Mouse (Mus musculus): Measurements from ENCODE around the gene St3gal3. TPM values are rescaled to one million over a fixed set of nuclear protein-coding genes. Genes with fewer than 3 reads are reported as not detected.
A peak's percentile ranks its signal among the peaks of the same experiment; 100 is the strongest.

The St3gal3 gene
- polyA plus RNA-seq, 1 experiment = 34.3 TPM

GRCm38 (mm10) chr4:117898111-117898510, 236.6 kb downstream of the St3gal3 start:
- Histone ChIP-seq H3K27ac (replicated peaks; ENCODE audit: low read depth, low read length) (no peak overlapping the region), H3K4me1 (ENCODE audit: control insufficient read depth, insufficient read depth, insufficient read length, low read length) (no peaks in the 10 kb centered on the region)

DNA sequence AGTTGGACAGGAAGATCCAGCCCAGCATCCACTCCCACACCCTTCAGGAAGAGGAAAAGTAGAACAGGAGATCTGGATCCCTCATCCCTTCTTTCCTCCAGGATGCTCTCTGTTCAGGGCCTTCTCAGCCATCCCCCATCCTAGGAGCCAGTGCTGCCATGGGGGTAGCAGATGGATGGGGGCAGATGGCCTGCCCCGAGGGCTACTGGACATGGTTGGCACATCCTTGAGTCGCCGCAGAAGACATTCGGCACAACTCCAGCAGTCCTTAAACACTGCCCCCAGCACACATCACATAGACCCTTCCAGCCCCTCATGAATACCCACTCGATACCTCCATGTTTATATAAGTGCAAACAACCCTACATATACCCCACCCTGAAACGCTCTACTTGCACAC, 238.7 kb downstream of the St3gal3 start:
- Histone ChIP-seq H3K4me1 (ENCODE audit: control insufficient read depth, insufficient read depth, insufficient read length, low read length) (no peaks in the 10 kb centered on the region), H3K27ac (replicated peaks; ENCODE audit: low read depth, low read length) (no peak overlapping the region), H3K4me3 (ENCODE audit: insufficient read depth, low read depth, low read length) (no peak overlapping the region)

More at GRCm38 (mm10) chr4:117898111-117898510, 236.6 kb downstream of the St3gal3 start:
- H3K4me3 ChIP-seq (ENCODE audit: insufficient read depth, low read depth, low read length) = no peak overlapping the region

GRCm38 (mm10) chr4:117895339-117895738, 239.4 kb downstream of the St3gal3 start:
- no peak overlapping the region for H3K4me3 ChIP-seq (ENCODE audit: insufficient read depth, low read depth, low read length)
- H3K27ac ChIP-seq (replicated peaks; ENCODE audit: low read depth, low read length) = no peak overlapping the region
- no peaks in the 10 kb centered on the region for H3K4me1 ChIP-seq (ENCODE audit: control insufficient read depth, insufficient read depth, insufficient read length, low read length)

GRCm38 (mm10) chr4:117894601-117895000, 240.1 kb downstream of the St3gal3 start:
- no peak overlapping the region for H3K4me3 ChIP-seq (ENCODE audit: insufficient read depth, low read depth, low read length)
- no peak overlapping the region for H3K27ac ChIP-seq (replicated peaks; ENCODE audit: low read depth, low read length)
- no peaks in the 10 kb centered on the region for H3K4me1 ChIP-seq (ENCODE audit: control insufficient read depth, insufficient read depth, insufficient read length, low read length)

- Histone ChIP-seq H3K27ac (replicated peaks; ENCODE audit: low read depth, low read length) (no peak overlapping the region), H3K4me1 (ENCODE audit: control insufficient read depth, insufficient read depth, insufficient read length, low read length) (no peaks in the 10 kb centered on the region), H3K4me3 (ENCODE audit: insufficient read depth, low read depth, low read length) (no peak overlapping the region)
Observed at GRCm38 (mm10) chr4:117893376-117893775, 241.3 kb downstream of the St3gal3 start.

- H3K4me1 ChIP-seq (ENCODE audit: control insufficient read depth, insufficient read depth, insufficient read length, low read length) = no peaks in the 10 kb centered on the region
- H3K27ac ChIP-seq (replicated peaks; ENCODE audit: low read depth, low read length) = no peak within 1 kb of the TSS
- peak within 1 kb of the TSS; percentile 84 for H3K4me3 ChIP-seq (ENCODE audit: insufficient read depth, low read depth, low read length)
Observed at GRCm38 (mm10) chr4:117891738-117892161, 243.0 kb downstream of the St3gal3 start, which contains the start of gene Dph2. TSS of gene Dph2 (minus strand) at chr4:117892032.

- Histone ChIP-seq H3K27ac (replicated peaks; ENCODE audit: low read depth, low read length) (no peak overlapping the region), H3K4me3 (ENCODE audit: insufficient read depth, low read depth, low read length) (peak overlapping the region; percentile 84), H3K4me1 (ENCODE audit: control insufficient read depth, insufficient read depth, insufficient read length, low read length) (peaks cover 5% of the 10 kb centered on the region; the same call in 1 of the 2 replicates)
Observed at GRCm38 (mm10) chr4:117890750-117891149, 244.0 kb downstream of the St3gal3 start.

DNA sequence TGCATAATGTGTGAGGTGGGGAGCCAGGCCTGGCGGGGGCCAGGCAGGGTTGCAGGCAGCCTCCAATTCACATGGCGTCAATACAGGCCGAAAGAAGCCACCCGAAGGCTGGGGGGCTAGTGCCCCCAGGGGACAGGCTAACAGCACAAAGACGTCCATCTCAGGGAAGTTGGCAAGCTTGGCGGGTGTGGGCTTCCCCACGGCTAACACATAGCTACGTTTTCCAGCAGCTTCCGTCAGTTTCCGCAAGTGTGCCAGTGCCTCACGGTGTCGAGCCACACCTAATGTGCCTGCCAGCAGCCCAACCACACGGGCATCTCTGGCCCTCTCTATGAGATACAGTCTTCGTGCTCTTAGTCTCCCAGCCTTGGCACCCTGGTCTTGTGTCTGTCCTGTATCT, 244.7 kb downstream of the St3gal3 start:
- Histone ChIP-seq H3K27ac (replicated peaks; ENCODE audit: low read depth, low read length) (no peak overlapping the region), H3K4me1 (ENCODE audit: control insufficient read depth, insufficient read depth, insufficient read length, low read length) (peaks cover 5% of the 10 kb centered on the region; the same call in 1 of the 2 replicates)

DNA sequence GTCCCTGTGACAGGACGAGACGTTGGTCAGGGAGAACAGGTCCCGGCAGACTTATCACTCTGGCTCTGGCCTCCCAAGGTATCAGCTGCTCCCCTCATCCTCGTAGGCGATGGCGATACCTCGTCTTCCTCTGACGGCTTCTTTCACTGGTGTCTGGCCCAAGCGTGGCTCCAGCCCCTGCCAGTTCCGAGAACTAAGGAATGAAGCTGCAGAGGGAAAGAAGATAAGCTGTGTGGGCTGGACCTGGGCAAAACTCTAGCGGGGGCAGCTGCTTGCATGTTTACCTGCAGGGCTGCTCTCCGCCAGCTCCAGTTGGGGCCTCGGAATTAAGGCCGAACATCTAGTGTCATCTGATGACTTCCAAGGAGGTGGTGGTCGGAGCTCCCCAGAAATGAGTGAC, 245.2 kb downstream of the St3gal3 start:
- H3K27ac ChIP-seq (replicated peaks; ENCODE audit: low read depth, low read length) = no peak overlapping the region
- H3K4me3 ChIP-seq (ENCODE audit: insufficient read depth, low read depth, low read length) = no peak overlapping the region
- H3K4me1 ChIP-seq (ENCODE audit: control insufficient read depth, insufficient read depth, insufficient read length, low read length) = peaks cover 5% of the 10 kb centered on the region; the same call in 1 of the 2 replicates

More for the DNA sequence above, 244.7 kb downstream of the St3gal3 start:
- H3K4me3 ChIP-seq (ENCODE audit: insufficient read depth, low read depth, low read length) = no peak overlapping the region

- Histone ChIP-seq H3K4me3 (ENCODE audit: insufficient read depth, low read depth, low read length) (no peak overlapping the region), H3K27ac (replicated peaks; ENCODE audit: low read depth, low read length) (no peak overlapping the region), H3K4me1 (ENCODE audit: control insufficient read depth, insufficient read depth, insufficient read length, low read length) (peaks cover 8% of the 10 kb centered on the region)
Observed at GRCm38 (mm10) chr4:117887920-117888319, 246.8 kb downstream of the St3gal3 start.

GRCm38 (mm10) chr4:117887133-117887532, 247.6 kb downstream of the St3gal3 start, which contains the start of gene Atp6v0b:
TSS of gene Atp6v0b (minus strand) at chr4:117887333.
- Histone ChIP-seq H3K4me1 (ENCODE audit: control insufficient read depth, insufficient read depth, insufficient read length, low read length) (peaks cover 8% of the 10 kb centered on the region), H3K4me3 (ENCODE audit: insufficient read depth, low read depth, low read length) (peak within 1 kb of the TSS; percentile 81), H3K27ac (replicated peaks; ENCODE audit: low read depth, low read length) (peak within 1 kb of the TSS; percentile 60; the same call in 1 of the 2 replicates)

DNA sequence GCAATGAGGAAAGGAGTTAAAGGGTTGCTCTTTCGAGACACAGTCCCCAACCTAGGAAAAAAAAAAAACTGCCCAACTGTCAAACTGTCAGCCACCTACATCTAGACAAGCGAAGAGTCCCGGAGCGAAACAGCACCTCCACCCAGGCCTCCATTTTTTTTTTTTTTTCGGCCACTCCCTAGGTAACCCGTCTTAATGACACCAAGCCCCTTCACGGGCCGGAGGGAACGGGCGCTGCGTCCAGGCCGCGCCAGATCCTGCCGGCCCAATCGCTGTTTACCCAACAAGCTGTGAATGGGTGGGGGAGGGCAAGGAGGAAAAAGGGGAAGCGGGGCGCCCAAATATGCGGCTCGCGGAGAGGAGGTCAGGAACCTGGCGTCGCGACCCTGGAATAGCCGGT, 248.1 kb downstream of the St3gal3 start:
- Histone ChIP-seq H3K27ac (replicated peaks; ENCODE audit: low read depth, low read length) (peak overlapping the region; percentile 60; the same call in 1 of the 2 replicates), H3K4me1 (ENCODE audit: control insufficient read depth, insufficient read depth, insufficient read length, low read length) (peaks cover 8% of the 10 kb centered on the region), H3K4me3 (ENCODE audit: insufficient read depth, low read depth, low read length) (peak overlapping the region; percentile 81)

- Histone ChIP-seq H3K4me3 (ENCODE audit: insufficient read depth, low read depth, low read length) (peak overlapping the region; percentile 81), H3K27ac (replicated peaks; ENCODE audit: low read depth, low read length) (no peak overlapping the region)
Observed at GRCm38 (mm10) chr4:117885994-117886393, 248.7 kb downstream of the St3gal3 start.

DNA sequence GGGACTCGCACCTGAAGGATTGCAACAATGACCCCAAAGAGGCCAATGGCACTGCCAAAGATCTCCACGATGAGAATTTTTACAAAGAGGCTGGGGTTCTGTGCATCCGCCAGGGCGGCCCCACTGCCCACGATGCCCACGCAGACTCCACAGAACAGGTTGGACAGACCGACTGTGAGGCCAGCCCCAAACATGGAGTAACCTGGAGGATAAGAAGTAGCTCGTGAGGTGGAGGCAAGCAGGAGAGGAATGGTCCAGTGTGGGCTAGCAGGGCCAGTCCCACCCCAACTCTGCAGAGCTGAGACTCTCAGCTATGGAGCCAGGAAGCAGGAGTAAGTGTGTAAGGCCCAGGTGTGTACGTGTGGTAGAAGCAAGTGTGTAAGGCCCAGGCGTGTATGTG, 249.6 kb downstream of the St3gal3 start:
- Histone ChIP-seq H3K27ac (replicated peaks; ENCODE audit: low read depth, low read length) (no peak overlapping the region), H3K4me1 (ENCODE audit: control insufficient read depth, insufficient read depth, insufficient read length, low read length) (peaks cover 8% of the 10 kb centered on the region), H3K4me3 (ENCODE audit: insufficient read depth, low read depth, low read length) (no peak overlapping the region)

More at GRCm38 (mm10) chr4:117885994-117886393, 248.7 kb downstream of the St3gal3 start:
- peaks cover 8% of the 10 kb centered on the region for H3K4me1 ChIP-seq (ENCODE audit: control insufficient read depth, insufficient read depth, insufficient read length, low read length)

DNA sequence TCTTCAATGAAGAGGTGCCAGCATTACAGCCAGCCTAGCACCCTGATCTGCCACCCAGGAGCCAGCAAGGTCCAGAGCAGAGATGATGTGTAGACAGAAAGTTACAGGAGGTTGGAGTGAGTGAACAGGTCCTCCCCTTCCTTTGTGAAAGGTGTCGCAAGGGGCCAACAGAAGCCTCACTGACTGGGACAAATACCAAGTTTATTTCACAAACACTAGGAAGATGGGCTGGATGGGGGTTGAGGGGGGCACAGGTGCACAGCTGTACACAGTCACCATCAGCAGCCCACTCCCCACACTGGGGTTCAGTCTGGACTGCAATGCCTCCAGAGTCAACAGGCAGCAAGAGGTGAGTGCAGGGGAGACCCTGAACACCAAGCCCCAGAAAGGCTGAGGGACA, 250.6 kb downstream of the St3gal3 start:
- H3K4me3 ChIP-seq (ENCODE audit: insufficient read depth, low read depth, low read length) = no peak overlapping the region
- H3K4me1 ChIP-seq (ENCODE audit: control insufficient read depth, insufficient read depth, insufficient read length, low read length) = peaks cover 8% of the 10 kb centered on the region
- H3K27ac ChIP-seq (replicated peaks; ENCODE audit: low read depth, low read length) = no peak overlapping the region
